Mouse (Mus musculus): ENCODE results near the gene Tmem185a. TPM values are rescaled to one million over a fixed set of nuclear protein-coding genes. Genes with fewer than 3 reads are reported as not detected.

Tmem185a gene
- total RNA-seq (2023), result 16.4 TPM

GRCm38 (mm10) chrX:70476792-70477776 is at the start of gene Tmem185a:
TSS of gene Tmem185a (minus strand) at chrX:70477180.

Other genes starting within 250 kb of the Tmem185a start
- gene Ids, start 112.1 kb downstream of the Tmem185a start, total RNA-seq (2023), result 28.2 TPM
- gene 1110012L19Rik, start 91.3 kb downstream of the Tmem185a start, total RNA-seq (2023), result 12.1 TPM

Measured in CD4-positive naive resting alpha-beta T cell, adult 76 days (primary cell).